27 mouse cellular contexts compared by ENCODE assay signal in genomic region chr14:101054786-101055185, GRCm38 (mm10).
DNase-seq lines count a peak whose midpoint lies in the region; ATAC-seq and TF ChIP-seq lines count a peak whose summit lies in the region.
"Had no signal": no experiment of that assay in that cellular context is flagged by ENCODE, and none has a peak within 500 bp of the region (broad histone marks: within the 10 kb centered on the region; RNA-seq: fewer than 3 reads in every experiment).

No protein-coding gene starts in this region.

- H3K27me3 ChIP-seq in forebrain, embryonic 15.5 days, result no peaks in the 10 kb centered on the region
- H3K27me3 ChIP-seq in forebrain, postnatal 0 days (ENCODE audit: insufficient read depth, low read length), result no peaks in the 10 kb centered on the region
- no peaks in the 10 kb centered on the region for H3K27me3 ChIP-seq in kidney, postnatal 0 days (ENCODE audit: insufficient read depth, low read length)
- no peaks in the 10 kb centered on the region for H3K27me3 ChIP-seq in kidney, embryonic 15.5 days
- H3K27me3 ChIP-seq in midbrain, embryonic 14.5 days (ENCODE audit: control insufficient read depth, insufficient read depth, low read length), result no peaks in the 10 kb centered on the region
- no peaks in the 10 kb centered on the region for H3K27me3 ChIP-seq in midbrain, embryonic 16.5 days (ENCODE audit: control insufficient read depth, insufficient read depth, low read depth, low read length)
- H3K27me3 ChIP-seq: embryonic facial prominence, embryonic 15.5 days; heart, embryonic 15.5 days; limb, embryonic 15.5 days; neural tube, embryonic 15.5 days; stomach, embryonic 15.5 days had no signal

- no peak overlapping the region for H3K27ac ChIP-seq in forebrain, embryonic 15.5 days (replicated peaks)
- H3K27ac ChIP-seq in forebrain, postnatal 0 days (ENCODE audit: low read depth, low read length), result no peak overlapping the region
- no peak overlapping the region for H3K27ac ChIP-seq in kidney, postnatal 0 days
- no peak overlapping the region for H3K27ac ChIP-seq in kidney, embryonic 15.5 days
- no peak overlapping the region for H3K27ac ChIP-seq in midbrain, embryonic 14.5 days (replicated peaks; ENCODE audit: low read depth, low read length)
- no peak overlapping the region for H3K27ac ChIP-seq in midbrain, embryonic 16.5 days (ENCODE audit: low read length)
- H3K27ac ChIP-seq: embryonic facial prominence, embryonic 10.5 days; embryonic facial prominence, embryonic 15.5 days; heart, embryonic 10.5 days; heart, embryonic 15.5 days; limb, embryonic 15.5 days; liver, embryonic 14.5 days; neural tube, embryonic 15.5 days; stomach, embryonic 15.5 days had no signal

- ATAC-seq in forebrain, embryonic 15.5 days (replicated peaks), result peak; percentile 29; the same call in 1 of the 2 replicates
- no peak for ATAC-seq in forebrain, postnatal 0 days
- ATAC-seq in kidney, postnatal 0 days (replicated peaks; ENCODE audit: low FRiP score, low read depth), result no peak
- no peak for ATAC-seq in kidney, embryonic 15.5 days (replicated peaks; ENCODE audit: low FRiP score)
- ATAC-seq in midbrain, embryonic 14.5 days (ENCODE audit: low FRiP score, low TSS enrichment), result no peak
- no peak for ATAC-seq in midbrain, embryonic 16.5 days
- ATAC-seq: hindbrain, embryonic 16.5 days had no signal

- H3K4me1 ChIP-seq in forebrain, embryonic 15.5 days, result peaks cover 17% of the 10 kb centered on the region
- no peaks in the 10 kb centered on the region for H3K4me1 ChIP-seq in forebrain, postnatal 0 days (ENCODE audit: insufficient read depth)
- H3K4me1 ChIP-seq in kidney, postnatal 0 days (replicated peaks; ENCODE audit: insufficient read depth, low read length), result no peaks in the 10 kb centered on the region
- no peaks in the 10 kb centered on the region for H3K4me1 ChIP-seq in kidney, embryonic 15.5 days
- no peaks in the 10 kb centered on the region for H3K4me1 ChIP-seq in midbrain, embryonic 14.5 days (ENCODE audit: control insufficient read depth, insufficient read depth, low read length)
- peaks cover 5% of the 10 kb centered on the region; the same call in 1 of the 2 replicates for H3K4me1 ChIP-seq in midbrain, embryonic 16.5 days (ENCODE audit: control insufficient read depth, insufficient read depth, low read length)
- H3K4me1 ChIP-seq: embryonic facial prominence, embryonic 10.5 days; embryonic facial prominence, embryonic 15.5 days; heart, embryonic 10.5 days; neural tube, embryonic 15.5 days; stomach, embryonic 15.5 days had no signal

- TF ChIP-seq CTCF in forebrain, postnatal 0 days (IDR thresholded peaks at IDR 0.05; ENCODE audit: low read depth), result no peak
- no peak for TF ChIP-seq CTCF in kidney, postnatal 0 days (IDR thresholded peaks at IDR 0.05; ENCODE audit: low read depth)

- H3K4me3 ChIP-seq in forebrain, embryonic 15.5 days, result no peak overlapping the region
- no peak overlapping the region for H3K4me3 ChIP-seq in forebrain, postnatal 0 days (ENCODE audit: low read depth, low read length)
- H3K4me3 ChIP-seq in kidney, postnatal 0 days (replicated peaks; ENCODE audit: low read depth, low read length), result no peak overlapping the region
- no peak overlapping the region for H3K4me3 ChIP-seq in kidney, embryonic 15.5 days (replicated peaks)
- no peak overlapping the region for H3K4me3 ChIP-seq in midbrain, embryonic 14.5 days (replicated peaks; ENCODE audit: low read depth, low read length)
- H3K4me3 ChIP-seq in midbrain, embryonic 16.5 days (ENCODE audit: low read depth, low read length), result no peak overlapping the region
- H3K4me3 ChIP-seq: embryonic facial prominence, embryonic 10.5 days; embryonic facial prominence, embryonic 15.5 days; heart, embryonic 10.5 days; heart, embryonic 15.5 days; limb, embryonic 10.5 days; limb, embryonic 15.5 days; neural tube, embryonic 15.5 days; stomach, embryonic 15.5 days had no signal

- H3K9me3 ChIP-seq in forebrain, embryonic 15.5 days, result no peaks in the 10 kb centered on the region
- H3K9me3 ChIP-seq in forebrain, postnatal 0 days (ENCODE audit: low read length), result no peaks in the 10 kb centered on the region
- H3K9me3 ChIP-seq in kidney, postnatal 0 days (replicated peaks; ENCODE audit: low read length), result no peaks in the 10 kb centered on the region
- H3K9me3 ChIP-seq in kidney, embryonic 15.5 days (replicated peaks), result no peaks in the 10 kb centered on the region
- no peaks in the 10 kb centered on the region for H3K9me3 ChIP-seq in midbrain, embryonic 14.5 days (ENCODE audit: control insufficient read depth, low read length)
- H3K9me3 ChIP-seq in midbrain, embryonic 16.5 days (replicated peaks; ENCODE audit: control insufficient read depth, low read length, poor library complexity, severe bottlenecking), result no peaks in the 10 kb centered on the region
- H3K9me3 ChIP-seq: embryonic facial prominence, embryonic 10.5 days; embryonic facial prominence, embryonic 15.5 days; heart, embryonic 10.5 days; heart, embryonic 15.5 days; limb, embryonic 10.5 days; limb, embryonic 15.5 days; neural tube, embryonic 15.5 days; stomach, embryonic 15.5 days had no signal

- H3K4me2 ChIP-seq in forebrain, embryonic 15.5 days (replicated peaks), result no peak overlapping the region
- no peak overlapping the region for H3K4me2 ChIP-seq in forebrain, postnatal 0 days (ENCODE audit: low read depth)
- no peak overlapping the region for H3K4me2 ChIP-seq in kidney, postnatal 0 days (ENCODE audit: low read length)
- no peak overlapping the region for H3K4me2 ChIP-seq in kidney, embryonic 15.5 days
- H3K4me2 ChIP-seq in midbrain, embryonic 14.5 days (ENCODE audit: low read length), result no peak overlapping the region
- no peak overlapping the region for H3K4me2 ChIP-seq in midbrain, embryonic 16.5 days (ENCODE audit: low read length)
- H3K4me2 ChIP-seq: embryonic facial prominence, embryonic 15.5 days; heart, embryonic 15.5 days; limb, embryonic 15.5 days; lung, embryonic 14.5 days; neural tube, embryonic 15.5 days; stomach, embryonic 15.5 days had no signal

- no peak for DNase-seq in forebrain, postnatal 0 days
- DNase-seq in kidney, postnatal 0 days (ENCODE audit: low spot score), result peak; percentile 12
- peak; percentile 31 for DNase-seq in midbrain, embryonic 14.5 days
- DNase-seq in adrenal gland, postnatal 25 days, result no peak
- DNase-seq: adrenal gland, postnatal 36 days; cerebellum, adult 8-10 months; cerebellum, postnatal 25 days; gastrocnemius, postnatal 25 days; heart, adult 11 months; layer of hippocampus, postnatal 36 days; lung, embryonic 14.5 days; lung, postnatal 14 days; retina, postnatal 1 day; right cerebral cortex, postnatal 14 days had no signal

- no peak overlapping the region for H3K9ac ChIP-seq in forebrain, embryonic 15.5 days (replicated peaks)
- no peak overlapping the region for H3K9ac ChIP-seq in forebrain, postnatal 0 days
- H3K9ac ChIP-seq in kidney, postnatal 0 days (ENCODE audit: low read depth, low read length), result no peak overlapping the region
- no peak overlapping the region for H3K9ac ChIP-seq in kidney, embryonic 15.5 days
- no peak overlapping the region for H3K9ac ChIP-seq in midbrain, embryonic 14.5 days (replicated peaks; ENCODE audit: low read length)
- no peak overlapping the region for H3K9ac ChIP-seq in midbrain, embryonic 16.5 days (ENCODE audit: low read depth, low read length)
- H3K9ac ChIP-seq: embryonic facial prominence, embryonic 15.5 days; heart, embryonic 15.5 days; limb, embryonic 15.5 days; liver, embryonic 14.5 days; lung, embryonic 14.5 days; neural tube, embryonic 15.5 days; stomach, embryonic 15.5 days had no signal

- H3K36me3 ChIP-seq in forebrain, embryonic 15.5 days, result no peaks in the 10 kb centered on the region
- no peaks in the 10 kb centered on the region for H3K36me3 ChIP-seq in forebrain, postnatal 0 days (ENCODE audit: insufficient read depth)
- H3K36me3 ChIP-seq in kidney, postnatal 0 days (ENCODE audit: insufficient read depth, low read length), result no peaks in the 10 kb centered on the region
- H3K36me3 ChIP-seq in kidney, embryonic 15.5 days, result no peaks in the 10 kb centered on the region
- no peaks in the 10 kb centered on the region for H3K36me3 ChIP-seq in midbrain, embryonic 14.5 days (ENCODE audit: control insufficient read depth, insufficient read depth, low read length)
- H3K36me3 ChIP-seq in midbrain, embryonic 16.5 days (ENCODE audit: control insufficient read depth, insufficient read depth, low read length), result no peaks in the 10 kb centered on the region
- H3K36me3 ChIP-seq: embryonic facial prominence, embryonic 10.5 days; embryonic facial prominence, embryonic 15.5 days; heart, embryonic 10.5 days; heart, embryonic 15.5 days; limb, embryonic 10.5 days; limb, embryonic 15.5 days; neural tube, embryonic 15.5 days; stomach, embryonic 15.5 days had no signal

- WGBS in forebrain, embryonic 15.5 days, result 22% methylated on average over 4 of the region's 4 CpGs
- 24% methylated on average over 4 of the region's 4 CpGs for WGBS in forebrain, postnatal 0 days
- 71% methylated on average over 4 of the region's 4 CpGs for WGBS in kidney, postnatal 0 days
- 75% methylated on average over 4 of the region's 4 CpGs for WGBS in kidney, embryonic 15.5 days
- 75% methylated on average over 4 of the region's 4 CpGs for WGBS in midbrain, embryonic 14.5 days
- 55% methylated on average over 4 of the region's 4 CpGs for WGBS in midbrain, embryonic 16.5 days

Comparison
In these comparisons a context has a peak if more than half of its experiments do, and no peak if none do; other contexts are left out.
1. DNase-seq: peak in kidney, postnatal 0 days (single experiment) and midbrain, embryonic 14.5 days (single experiment); none in forebrain, postnatal 0 days (single experiment) and adrenal gland, postnatal 25 days (single experiment).